Mouse (Mus musculus) spleen, postnatal 36 days (tissue): ENCODE data around the gene Tbck.
A peak's percentile ranks its signal among the peaks of the same experiment; 100 is the strongest.

ENCODE experiments used
- DNase-seq, 2 experiments: peaks; one replicate each; pipeline ENCODE4 v3.0.0; 2022; ENCODE audit warnings: low spot score in 2 of 2, mixed read lengths in 1 of 2

The Tbck gene

GRCm38 (mm10) chr3:132683447-132684230 lies at the start of gene Tbck:
Gene Tbck, plus strand, starts transcription at chr3:132684144.
- DNase-seq: peak; percentile 90

- DNase-seq: no peak
Observed at GRCm38 (mm10) chr3:132637080-132637479, 46.9 kb upstream of the Tbck start.

GRCm38 (mm10) chr3:132644071-132644470 lies 39.9 kb upstream of the Tbck start:
- DNase-seq: no peak

GRCm38 (mm10) chr3:132646814-132647213 lies 37.1 kb upstream of the Tbck start:
- DNase-seq: no peak

GRCm38 (mm10) chr3:132649368-132649767 lies 34.6 kb upstream of the Tbck start:
- no peak for DNase-seq

GRCm38 (mm10) chr3:132650191-132650590 lies 33.8 kb upstream of the Tbck start:
- DNase-seq: no peak

GRCm38 (mm10) chr3:132651776-132652175 lies 32.2 kb upstream of the Tbck start:
- DNase-seq: no peak

- DNase-seq: no peak
Observed at GRCm38 (mm10) chr3:132653959-132654358, 30.0 kb upstream of the Tbck start.

- DNase-seq: no peak
Observed at GRCm38 (mm10) chr3:132655955-132656354, 28.0 kb upstream of the Tbck start.

GRCm38 (mm10) chr3:132677494-132677893 lies 6.5 kb upstream of the Tbck start:
- DNase-seq: no peak

GRCm38 (mm10) chr3:132684231-132684928 lies 436 bp downstream of the Tbck start, which contains the start of gene Aimp1:
Gene Aimp1, minus strand, starts transcription at chr3:132684370.
- no peak for DNase-seq

- DNase-seq: no peak
Observed at GRCm38 (mm10) chr3:132701368-132701767, 17.4 kb downstream of the Tbck start.

GRCm38 (mm10) chr3:132704216-132704615 lies 20.3 kb downstream of the Tbck start:
- DNase-seq: no peak

GRCm38 (mm10) chr3:132706977-132707376 lies 23.0 kb downstream of the Tbck start:
- DNase-seq: no peak

GRCm38 (mm10) chr3:132713913-132714312 lies 30.0 kb downstream of the Tbck start:
- no peak for DNase-seq

- no peak for DNase-seq
Observed at GRCm38 (mm10) chr3:132717316-132717715, 33.4 kb downstream of the Tbck start.

GRCm38 (mm10) chr3:132724326-132724725 lies 40.4 kb downstream of the Tbck start:
- DNase-seq: no peak

GRCm38 (mm10) chr3:132744287-132745146 lies 60.6 kb downstream of the Tbck start:
- DNase-seq: no peak

GRCm38 (mm10) chr3:132747036-132747435 lies 63.1 kb downstream of the Tbck start:
- peak; percentile 32 to 38 for DNase-seq

GRCm38 (mm10) chr3:132747766-132748165 lies 63.8 kb downstream of the Tbck start:
- no peak for DNase-seq

- no peak for DNase-seq
Observed at GRCm38 (mm10) chr3:132748750-132749149, 64.8 kb downstream of the Tbck start.

GRCm38 (mm10) chr3:132752772-132753171 lies 68.8 kb downstream of the Tbck start:
- no peak for DNase-seq
